Mouse (Mus musculus): Measurements from ENCODE around the gene 2410002F23Rik.
"Not testable (repeated sequence)": the region's sequence is repeated elsewhere in the genome, so short reads cannot be mapped to it uniquely, and the experiment has no call there.

GRCm38 (mm10) chr7:44297501-44297900 is 51.0 kb downstream of the 2410002F23Rik start:
- not testable (repeated sequence) for TF ChIP-seq ZC3H11A (IDR thresholded peaks at IDR 0.05; ENCODE audit: borderline replicate concordance, low read depth, low read length); ZNF384 (IDR thresholded peaks at IDR 0.05; ENCODE audit: low read depth, low read length); MAFK (IDR thresholded peaks at IDR 0.05; ENCODE audit: insufficient read depth, low read depth, low read length); HCFC1 (IDR thresholded peaks at IDR 0.05; ENCODE audit: borderline replicate concordance, insufficient read depth, low read length); CHD2 (IDR thresholded peaks at IDR 0.05; ENCODE audit: low read depth, low read length)

Measured in ES-E14 (cell line).